Mouse (Mus musculus): Measurements from ENCODE around the gene Efemp2.

The Efemp2 gene

GRCm38 (mm10) chr19:5473720-5474119 lies at the start of gene Efemp2:
Gene Efemp2, plus strand, starts transcription at chr19:5473954.
- in situ Hi-C loops (cut with MboI, MseI), result no loop called here

GRCm38 (mm10) chr19:5424092-5424781 lies 49.5 kb upstream of the Efemp2 start:
- in situ Hi-C loops (cut with MboI, MseI), result no loop called here

DNA sequence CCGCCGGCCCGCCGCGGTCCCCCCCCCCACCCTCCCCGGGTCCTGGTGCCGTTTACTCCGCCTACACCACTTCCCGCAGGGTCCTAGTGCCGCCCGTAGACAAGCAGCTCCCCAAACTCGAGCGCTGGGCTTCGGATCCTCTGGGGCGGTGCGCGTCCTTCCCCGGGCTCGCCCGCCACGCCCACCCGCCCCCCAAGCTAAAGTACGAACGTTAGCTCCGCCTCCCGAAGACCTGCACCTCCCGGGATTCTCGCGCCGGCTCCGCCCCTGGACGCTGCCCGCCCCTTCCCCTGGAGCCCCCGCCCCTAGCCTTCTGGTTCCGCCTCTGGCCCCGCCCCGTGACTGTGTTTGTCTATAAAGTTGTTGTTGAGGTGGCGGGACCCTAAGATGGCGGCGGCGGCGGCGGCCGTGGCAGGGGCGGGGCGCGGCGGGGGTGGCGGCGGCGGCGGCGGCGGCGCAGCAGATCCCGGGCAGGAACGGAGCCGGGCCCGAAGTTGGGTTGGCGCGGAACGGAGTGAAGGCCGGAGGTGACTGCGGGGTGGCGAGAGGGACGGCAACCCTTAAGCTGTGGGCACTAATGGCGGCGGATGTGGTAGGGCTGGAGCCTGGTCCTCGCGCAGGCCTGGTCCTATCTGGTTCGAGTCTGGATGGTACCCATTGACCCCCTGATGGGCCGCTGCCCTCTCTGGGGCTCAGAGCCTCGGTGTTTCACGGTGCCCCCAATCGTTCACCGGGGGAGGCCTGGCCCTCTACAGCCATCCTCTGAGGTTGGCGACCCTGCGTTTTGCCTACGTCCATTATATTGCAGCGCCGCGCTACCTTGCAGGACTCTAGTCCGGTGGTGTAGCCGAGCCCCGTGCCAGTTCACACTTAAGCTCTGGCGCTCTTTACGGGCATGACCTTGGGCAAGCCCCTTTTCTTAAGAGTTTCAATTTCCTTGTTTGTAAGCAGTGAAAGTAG lies 48.7 kb upstream of the Efemp2 start, which contains the start of the genes Drap1 and AI837181:
TSS of gene Drap1 (minus strand) at position 198 of the 960 bp plus-strand sequence.
TSS of gene AI837181 (plus strand) at position 363 of the 960 bp plus-strand sequence.
- in situ Hi-C loops (cut with MboI, MseI), result no loop called here

DNA sequence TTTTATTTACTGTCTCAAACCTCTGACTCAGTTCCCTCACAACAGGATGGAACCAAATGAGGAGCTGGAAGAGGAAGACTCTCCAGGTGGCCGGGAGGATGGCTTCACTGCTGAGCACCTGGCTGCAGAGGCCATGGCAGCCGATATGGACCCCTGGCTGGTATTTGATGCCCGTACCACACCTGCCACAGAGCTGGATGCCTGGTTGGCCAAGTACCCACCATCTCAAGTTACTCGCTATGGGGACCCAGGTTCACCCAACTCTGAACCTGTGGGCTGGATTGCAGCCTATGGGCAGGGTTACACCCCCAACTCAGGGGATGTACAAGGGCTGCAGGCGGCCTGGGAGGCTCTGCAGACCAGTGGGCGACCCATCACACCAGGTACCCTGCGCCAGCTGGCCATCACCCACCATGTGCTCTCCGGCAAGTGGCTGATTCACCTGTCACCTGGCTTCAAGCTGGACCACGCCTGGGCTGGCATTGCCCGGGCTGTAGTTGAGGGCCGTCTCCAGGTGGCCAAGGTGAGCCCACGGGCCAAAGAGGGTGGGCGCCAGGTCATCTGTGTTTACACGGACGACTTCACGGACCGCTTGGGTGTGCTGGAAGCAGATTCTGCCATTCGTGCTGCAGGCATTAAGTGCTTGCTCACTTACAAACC lies 47.7 kb upstream of the Efemp2 start:
- in situ Hi-C loops (cut with MboI, MseI), result no loop called here

- in situ Hi-C loops (cut with MboI, MseI), result no loop called here
Observed at GRCm38 (mm10) chr19:5426640-5427290, 47.0 kb upstream of the Efemp2 start.

- in situ Hi-C loops (cut with MboI, MseI), result no loop called here
Observed at GRCm38 (mm10) chr19:5428083-5428482, 45.7 kb upstream of the Efemp2 start.

- in situ Hi-C loops (cut with MboI, MseI), result no loop called here
Observed at GRCm38 (mm10) chr19:5429219-5429618, 44.5 kb upstream of the Efemp2 start.

GRCm38 (mm10) chr19:5429806-5430205 lies 43.9 kb upstream of the Efemp2 start:
- in situ Hi-C loops (cut with MboI, MseI), result no loop called here

DNA sequence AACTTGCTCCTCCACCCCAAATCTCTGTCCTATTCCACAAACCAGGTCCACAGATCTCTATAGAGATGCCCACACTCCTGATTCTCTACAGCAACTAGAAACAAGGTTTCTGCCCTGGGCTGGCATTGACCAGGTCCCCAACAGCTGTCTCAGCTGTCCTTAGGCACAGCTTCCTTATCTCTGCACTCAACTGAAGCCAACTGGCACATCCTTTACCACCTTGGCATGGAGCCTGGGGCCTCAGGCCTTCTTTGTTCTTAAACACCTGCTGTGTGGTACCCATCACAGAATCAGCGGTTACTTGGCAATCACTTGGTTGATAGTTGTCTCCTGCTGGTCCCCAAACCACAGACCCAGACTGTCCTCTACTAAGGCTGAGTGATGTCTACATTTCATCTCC lies 43.3 kb upstream of the Efemp2 start:
- in situ Hi-C loops (cut with MboI, MseI), result no loop called here

DNA sequence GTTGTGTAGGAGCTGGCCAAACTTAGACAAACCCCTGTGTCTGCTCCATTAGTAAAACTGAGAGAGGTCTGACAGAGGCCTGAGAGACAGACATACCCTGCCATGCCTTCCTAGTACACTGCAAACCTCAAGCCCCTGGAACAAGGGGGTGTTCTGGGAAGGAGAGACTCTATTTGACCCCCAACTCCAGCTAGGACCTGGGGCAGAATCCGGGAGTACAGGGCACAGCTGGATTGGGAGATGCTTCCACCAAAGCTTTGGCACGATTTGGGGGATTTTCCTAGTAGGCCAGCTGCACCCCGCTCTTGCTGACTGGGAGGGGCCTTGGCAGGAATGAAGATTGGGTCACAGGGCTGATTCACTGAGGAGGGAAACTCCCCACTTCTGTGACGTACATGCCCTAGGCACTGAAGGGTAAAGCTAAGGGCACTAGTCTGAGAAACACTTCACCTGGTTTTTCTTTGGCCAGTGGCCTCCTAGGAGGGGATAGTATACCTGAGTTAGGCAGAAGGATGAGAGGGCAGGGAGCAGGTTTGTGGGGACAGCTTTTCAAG lies 41.8 kb upstream of the Efemp2 start:
- in situ Hi-C loops (cut with MboI, MseI), result no loop called here

GRCm38 (mm10) chr19:5432992-5433852 lies 40.5 kb upstream of the Efemp2 start:
- in situ Hi-C loops (cut with MboI, MseI), result no loop called here

- in situ Hi-C loops (cut with MboI, MseI), result no loop called here
Observed at GRCm38 (mm10) chr19:5433951-5434350, 39.8 kb upstream of the Efemp2 start.

- in situ Hi-C loops (cut with MboI, MseI), result no loop called here
Observed at GRCm38 (mm10) chr19:5444371-5444908, 29.3 kb upstream of the Efemp2 start.

GRCm38 (mm10) chr19:5444954-5445353 lies 28.8 kb upstream of the Efemp2 start:
- in situ Hi-C loops (cut with MboI, MseI), result no loop called here

DNA sequence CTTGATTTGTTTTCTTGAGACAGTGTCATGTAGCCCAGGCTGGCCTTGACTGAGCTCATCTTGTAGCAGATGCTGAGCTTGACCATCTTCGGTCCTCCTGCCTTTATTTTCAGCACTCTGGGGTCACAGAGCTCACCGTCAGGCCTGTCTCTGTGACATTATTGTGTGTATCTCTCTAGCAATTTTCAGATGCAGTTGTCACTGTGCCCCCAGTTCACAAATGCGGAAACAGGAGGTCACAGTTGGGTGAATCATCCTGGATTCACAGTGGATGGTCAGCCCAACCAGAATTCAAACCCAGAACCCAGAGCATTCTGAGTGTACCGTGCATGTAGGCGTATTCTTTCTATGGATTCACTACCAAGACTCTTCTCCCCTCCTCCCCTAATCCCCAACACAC lies 28.0 kb upstream of the Efemp2 start:
- in situ Hi-C loops (cut with MboI, MseI), result no loop called here

GRCm38 (mm10) chr19:5447515-5448353 lies 26.0 kb upstream of the Efemp2 start, which contains the start of gene Fosl1:
Gene Fosl1, plus strand, starts transcription at chr19:5447547.
- in situ Hi-C loops (cut with MboI, MseI), result no loop called here

DNA sequence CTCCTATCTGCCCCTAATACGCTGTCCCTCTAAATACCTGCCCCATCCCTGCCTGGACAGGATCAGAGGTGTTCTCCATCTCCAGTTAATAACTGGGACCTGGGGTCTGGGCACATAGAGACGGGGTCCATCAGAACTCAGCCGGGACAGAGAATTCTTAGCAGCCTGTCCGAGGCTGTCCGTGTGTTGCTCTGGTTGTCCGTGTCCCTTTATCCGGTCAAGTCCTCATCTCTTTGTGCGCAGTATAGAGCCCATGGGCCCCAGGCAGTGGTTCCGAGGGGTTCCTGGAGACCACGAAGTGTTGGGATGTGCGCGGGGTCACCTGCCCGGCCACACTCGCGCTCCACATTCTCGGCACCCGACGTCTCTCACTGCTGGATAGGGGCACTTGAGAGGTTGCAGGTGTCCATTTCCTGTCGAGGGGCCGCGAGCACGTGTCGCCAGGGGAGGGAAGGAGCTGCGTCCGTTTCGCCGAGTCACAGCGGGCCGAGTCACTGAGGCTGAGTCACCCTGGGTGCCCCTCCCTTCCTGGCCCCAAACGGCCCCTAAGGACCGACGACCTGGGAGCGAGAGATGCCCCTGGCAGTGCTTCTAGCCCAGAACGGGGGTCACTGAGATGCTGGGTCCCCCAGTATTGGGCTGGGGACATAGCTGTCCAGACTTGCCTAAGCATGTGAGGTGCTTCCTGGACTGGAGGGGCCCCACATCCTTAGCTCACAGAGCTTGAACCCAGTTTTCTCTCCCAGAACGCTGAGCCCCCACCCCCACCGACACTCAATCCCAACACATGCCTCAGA lies 25.2 kb upstream of the Efemp2 start:
- in situ Hi-C loops (cut with MboI, MseI), result no loop called here

DNA sequence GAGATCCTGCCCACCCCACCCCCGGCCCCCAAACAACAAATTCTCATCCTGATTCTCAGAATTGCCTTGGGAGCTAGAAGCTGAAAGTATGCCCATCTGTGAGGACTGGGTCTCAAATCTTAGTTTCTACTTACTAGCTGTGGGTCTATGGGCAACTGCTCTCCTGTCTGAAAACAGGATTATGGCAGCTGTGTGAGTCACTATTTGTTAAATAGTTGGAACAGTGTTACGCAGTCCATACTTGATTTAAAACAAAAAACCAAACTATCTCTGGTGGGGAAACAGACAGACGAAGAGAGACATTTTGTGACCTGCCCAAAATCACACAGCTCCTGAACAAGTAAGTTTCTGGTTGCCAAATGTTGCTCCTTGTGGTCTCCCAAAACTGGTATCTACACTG lies 24.1 kb upstream of the Efemp2 start:
- in situ Hi-C loops (cut with MboI, MseI), result no loop called here

Data from regulatory T cell (primary cell).